Mouse (Mus musculus) embryonic facial prominence, embryonic 15.5 days (tissue): ENCODE data around the gene Lat2. TPM values are rescaled to one million over a fixed set of nuclear protein-coding genes. Genes with fewer than 3 reads are reported as not detected.

Source experiments
- ATAC-seq: fragments of 200-750 bp; cut with Nextera tagmentation; 2 replicates; pipeline ENCODE4 v1.8.0; 2017; ENCODE audit warnings: low read depth, moderate TSS enrichment; ENCODE audit not compliant: insufficient number of reproducible peaks, low FRiP score, low TSS enrichment
- H3K27ac ChIP-seq: fragments of 300-500 bp; sonication (generic); replicated peaks from 2 replicates; pipeline ENCODE4 v1.5.1; 2015; ENCODE audit warnings: mild to moderate bottlenecking, inconsistent platforms
- H3K27me3 ChIP-seq: fragments of 300-500 bp; sonication (generic); 2 replicates; pipeline ENCODE4 v1.6.1; 2015; ENCODE audit warnings: inconsistent platforms
- H3K36me3 ChIP-seq: fragments of 300-500 bp; sonication (generic); 2 replicates; pipeline ENCODE4 v1.6.1; 2015; ENCODE audit warnings: mild to moderate bottlenecking, inconsistent platforms
- H3K4me1 ChIP-seq: fragments of 300-500 bp; sonication (generic); 2 replicates; pipeline ENCODE4 v1.6.1; 2015; ENCODE audit warnings: inconsistent platforms
- H3K4me2 ChIP-seq: fragments of 300-500 bp; sonication (generic); replicated peaks from 2 replicates; pipeline ENCODE4 v1.6.1; 2015; ENCODE audit warnings: mild to moderate bottlenecking, inconsistent platforms
- H3K4me3 ChIP-seq: fragments of 300-500 bp; sonication (generic); replicated peaks from 2 replicates; pipeline ENCODE4 v1.5.1; 2015; ENCODE audit warnings: mild to moderate bottlenecking, inconsistent platforms
- H3K9ac ChIP-seq: fragments of 300-500 bp; sonication (generic); 2 replicates; pipeline ENCODE4 v1.6.1; 2015; ENCODE audit warnings: inconsistent platforms
- H3K9me3 ChIP-seq: fragments of 300-500 bp; sonication (generic); replicated peaks from 2 replicates; pipeline ENCODE4 v1.6.1; 2016; ENCODE audit warnings: inconsistent platforms
- WGBS: fragments of 180-500 bp; shearing (Covaris S2); methylation state at CpG from one replicate; pipeline ENCODE4 v1.1.7; 2015; 5-methylcytosine and 5-hydroxymethylcytosine counted together
- polyA plus RNA-seq: library from polyadenylated mRNA; unstranded; fragments of >200 nt; fragmentation: Nextera tagmentation; extraction: Ambion mirVana; gene quantifications from 2 replicates; pipeline ENCODE4 v1.2.1, GENCODE M21; 2015

Lat2 gene
- polyA plus RNA-seq, 1 experiment from 2014 or later, result 4.6 TPM

- H3K9me3 ChIP-seq, result no peaks in the 10 kb centered on the region
- peaks cover 25% of the 10 kb centered on the region for H3K36me3 ChIP-seq
- no peak overlapping the region for H3K4me2 ChIP-seq
- H3K27ac ChIP-seq, result no peak overlapping the region
- H3K4me1 ChIP-seq, result no peaks in the 10 kb centered on the region
- H3K9ac ChIP-seq, result no peak overlapping the region
- H3K27me3 ChIP-seq, result no peaks in the 10 kb centered on the region
- ATAC-seq, result no peak
- H3K4me3 ChIP-seq, result no peak overlapping the region
- 82% methylated on average over 8 of the region's 8 CpGs for WGBS
These were observed 529 bp downstream of the Lat2 start for GRCm38 (mm10) chr5:134614296-134614695.

GRCm38 (mm10) chr5:134613727-134614126 is 1.1 kb downstream of the Lat2 start:
- Histone ChIP-seq H3K27me3 (no peaks in the 10 kb centered on the region), H3K9me3 (no peaks in the 10 kb centered on the region), H3K9ac (no peak overlapping the region), H3K4me1 (no peaks in the 10 kb centered on the region), H3K4me3 (no peak overlapping the region), H3K27ac (no peak overlapping the region; the same call in 1 of the 2 replicates), H3K36me3 (peaks cover 20% of the 10 kb centered on the region), H3K4me2 (no peak overlapping the region)
- 78% methylated on average over 9 of the region's 9 CpGs for WGBS
- no peak for ATAC-seq

GRCm38 (mm10) chr5:134611810-134612521 is 2.9 kb downstream of the Lat2 start:
- ATAC-seq, result no peak
- no peak overlapping the region for H3K27ac ChIP-seq
- no peak overlapping the region for H3K4me3 ChIP-seq
- H3K9me3 ChIP-seq, result no peaks in the 10 kb centered on the region
- 67% methylated on average over 8 of the region's 8 CpGs for WGBS
- H3K9ac ChIP-seq, result no peak overlapping the region
- no peaks in the 10 kb centered on the region for H3K27me3 ChIP-seq
- H3K4me1 ChIP-seq, result peaks cover 5% of the 10 kb centered on the region; the same call in 1 of the 2 replicates
- H3K4me2 ChIP-seq, result no peak overlapping the region
- peaks cover 4% of the 10 kb centered on the region for H3K36me3 ChIP-seq

- Histone ChIP-seq H3K4me1 (peaks cover 5% of the 10 kb centered on the region; the same call in 1 of the 2 replicates), H3K9me3 (no peaks in the 10 kb centered on the region), H3K9ac (no peak overlapping the region), H3K4me2 (no peak overlapping the region), H3K27me3 (no peaks in the 10 kb centered on the region), H3K4me3 (no peak overlapping the region), H3K27ac (no peak overlapping the region), H3K36me3 (no peaks in the 10 kb centered on the region)
- WGBS, result 83% methylated on average over 12 of the region's 12 CpGs
- no peak for ATAC-seq
These were observed 4.7 kb downstream of the Lat2 start for GRCm38 (mm10) chr5:134609916-134610643.

GRCm38 (mm10) chr5:134607121-134607520 is 7.7 kb downstream of the Lat2 start:
- no peak overlapping the region for H3K4me2 ChIP-seq
- no peak overlapping the region for H3K4me3 ChIP-seq
- no peaks in the 10 kb centered on the region for H3K36me3 ChIP-seq
- no peaks in the 10 kb centered on the region for H3K27me3 ChIP-seq
- no peak overlapping the region for H3K27ac ChIP-seq
- 48% methylated on average over 5 of the region's 5 CpGs for WGBS
- H3K4me1 ChIP-seq, result peaks cover 5% of the 10 kb centered on the region; the same call in 1 of the 2 replicates
- ATAC-seq, result no peak
- H3K9me3 ChIP-seq, result no peaks in the 10 kb centered on the region
- H3K9ac ChIP-seq, result no peak overlapping the region

GRCm38 (mm10) chr5:134606314-134606713 is 8.5 kb downstream of the Lat2 start:
- H3K9me3 ChIP-seq, result no peaks in the 10 kb centered on the region
- H3K27me3 ChIP-seq, result no peaks in the 10 kb centered on the region
- no peak for ATAC-seq
- H3K9ac ChIP-seq, result no peak overlapping the region
- no peak overlapping the region for H3K4me3 ChIP-seq
- H3K27ac ChIP-seq, result no peak overlapping the region
- H3K4me2 ChIP-seq, result no peak overlapping the region
- peaks cover 5% of the 10 kb centered on the region; the same call in 1 of the 2 replicates for H3K4me1 ChIP-seq
- no peaks in the 10 kb centered on the region for H3K36me3 ChIP-seq

- no peak overlapping the region for H3K4me3 ChIP-seq
These were observed 10.4 kb downstream of the Lat2 start for GRCm38 (mm10) chr5:134604376-134604775.

GRCm38 (mm10) chr5:134597711-134598110 is 17.1 kb downstream of the Lat2 start:
- H3K4me1 ChIP-seq, result no peaks in the 10 kb centered on the region
- no peaks in the 10 kb centered on the region for H3K9me3 ChIP-seq
- 81% methylated on average over 10 of the region's 10 CpGs for WGBS
- H3K4me2 ChIP-seq, result no peak overlapping the region
- ATAC-seq, result no peak
- peaks cover 65% of the 10 kb centered on the region for H3K36me3 ChIP-seq
- no peak overlapping the region for H3K27ac ChIP-seq
- no peak overlapping the region for H3K9ac ChIP-seq
- H3K27me3 ChIP-seq, result no peaks in the 10 kb centered on the region
- H3K4me3 ChIP-seq, result no peak overlapping the region

More at GRCm38 (mm10) chr5:134604376-134604775, 10.4 kb downstream of the Lat2 start:
- Histone ChIP-seq H3K9me3 (no peaks in the 10 kb centered on the region), H3K27me3 (no peaks in the 10 kb centered on the region), H3K9ac (no peak overlapping the region), H3K4me2 (no peak overlapping the region), H3K36me3 (peaks cover 3% of the 10 kb centered on the region; the same call in 1 of the 2 replicates), H3K27ac (no peak overlapping the region), H3K4me1 (peaks cover 5% of the 10 kb centered on the region; the same call in 1 of the 2 replicates)
- ATAC-seq, result no peak
- 73% methylated on average over 11 of the region's 11 CpGs for WGBS

GRCm38 (mm10) chr5:134593093-134593492 is 21.7 kb downstream of the Lat2 start:
- Histone ChIP-seq H3K9me3 (no peaks in the 10 kb centered on the region), H3K9ac (no peak overlapping the region), H3K4me2 (no peak overlapping the region), H3K36me3 (peaks cover 79% of the 10 kb centered on the region), H3K4me3 (no peak overlapping the region), H3K27me3 (no peaks in the 10 kb centered on the region), H3K27ac (no peak overlapping the region), H3K4me1 (no peaks in the 10 kb centered on the region)
- WGBS, result 83% methylated on average over 9 of the region's 9 CpGs
- ATAC-seq, result no peak

- Histone ChIP-seq H3K27ac (no peak overlapping the region), H3K4me1 (no peaks in the 10 kb centered on the region), H3K9me3 (no peaks in the 10 kb centered on the region), H3K36me3 (peaks cover 74% of the 10 kb centered on the region), H3K4me3 (no peak overlapping the region), H3K9ac (no peak overlapping the region), H3K27me3 (no peaks in the 10 kb centered on the region), H3K4me2 (no peak overlapping the region)
- no peak for ATAC-seq
- WGBS, result 82% methylated on average over 11 of the region's 11 CpGs
These were observed 22.7 kb downstream of the Lat2 start for GRCm38 (mm10) chr5:134592026-134592581.

GRCm38 (mm10) chr5:134589900-134590299 is 24.9 kb downstream of the Lat2 start:
- H3K4me3 ChIP-seq, result no peak overlapping the region
- no peak overlapping the region for H3K27ac ChIP-seq
- H3K27me3 ChIP-seq, result no peaks in the 10 kb centered on the region
- ATAC-seq, result no peak
- peaks cover 57% of the 10 kb centered on the region for H3K36me3 ChIP-seq
- no peaks in the 10 kb centered on the region for H3K9me3 ChIP-seq
- no peak overlapping the region for H3K4me2 ChIP-seq
- no peak overlapping the region for H3K9ac ChIP-seq
- no peaks in the 10 kb centered on the region for H3K4me1 ChIP-seq
- 85% methylated on average over 3 of the region's 3 CpGs for WGBS
